Mouse (Mus musculus) T-cell, adult 66 days (primary cell): ENCODE measurements around the gene Map3k5. TPM values are rescaled to one million over a fixed set of nuclear protein-coding genes. Genes with fewer than 3 reads are reported as not detected.

ENCODE experiments used
- total RNA-seq, 2 experiments: library from RNA; stranded (reverse); gene quantifications; 3 replicates in 1 of 2; 4 replicates in 1 of 2; pipeline ENCODE4 v1.2.4; 2023

Map3k5 gene
- 10 to 100 TPM; 49.0 to 54.1 TPM for total RNA-seq

DNA sequence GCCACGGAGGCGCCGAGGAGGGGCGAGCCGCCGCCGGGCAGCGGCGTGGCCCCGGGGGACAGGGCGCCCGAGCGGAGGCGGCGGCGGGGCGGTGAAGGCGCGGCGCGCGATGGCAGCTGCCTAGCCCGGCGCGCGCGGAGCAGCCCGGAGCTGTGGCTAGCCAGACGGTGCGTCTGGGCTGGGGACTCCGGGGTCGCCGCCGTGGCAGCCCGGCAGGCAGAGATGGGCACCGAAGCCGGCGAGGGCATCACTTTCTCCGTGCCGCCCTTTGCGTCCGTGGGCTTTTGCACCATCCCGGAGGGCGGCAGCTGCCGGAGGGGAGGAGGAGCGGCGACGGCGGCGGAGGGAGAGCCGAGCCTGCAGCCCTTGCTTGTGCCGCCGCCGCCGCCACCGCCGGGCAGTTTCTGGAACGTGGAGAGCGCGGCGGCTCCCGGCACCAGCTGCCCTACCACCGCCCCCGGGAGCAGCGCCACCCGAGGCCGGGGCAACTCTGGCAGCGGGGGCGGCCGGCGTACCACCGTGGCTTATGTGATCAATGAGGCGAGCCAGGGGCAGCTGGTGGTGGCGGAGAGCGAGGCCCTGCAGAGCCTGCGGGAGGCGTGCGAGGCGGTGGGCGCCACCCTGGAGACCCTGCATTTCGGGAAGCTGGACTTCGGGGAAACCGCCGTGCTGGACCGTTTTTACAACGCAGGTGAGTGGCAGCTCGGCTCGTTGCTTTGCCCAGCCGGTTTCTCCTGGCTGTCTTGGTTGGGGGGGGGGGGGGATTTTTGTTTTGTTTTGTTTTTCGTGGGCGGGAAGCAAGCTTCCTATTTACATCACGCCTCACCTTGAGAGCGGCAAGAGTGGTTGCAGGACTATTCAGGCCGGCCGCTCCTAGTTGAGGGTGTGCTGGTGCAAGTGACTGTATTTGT lies at the start of gene Map3k5:
Gene Map3k5, plus strand, starts transcription at position 89 of the 911 bp plus-strand sequence.

DNA sequence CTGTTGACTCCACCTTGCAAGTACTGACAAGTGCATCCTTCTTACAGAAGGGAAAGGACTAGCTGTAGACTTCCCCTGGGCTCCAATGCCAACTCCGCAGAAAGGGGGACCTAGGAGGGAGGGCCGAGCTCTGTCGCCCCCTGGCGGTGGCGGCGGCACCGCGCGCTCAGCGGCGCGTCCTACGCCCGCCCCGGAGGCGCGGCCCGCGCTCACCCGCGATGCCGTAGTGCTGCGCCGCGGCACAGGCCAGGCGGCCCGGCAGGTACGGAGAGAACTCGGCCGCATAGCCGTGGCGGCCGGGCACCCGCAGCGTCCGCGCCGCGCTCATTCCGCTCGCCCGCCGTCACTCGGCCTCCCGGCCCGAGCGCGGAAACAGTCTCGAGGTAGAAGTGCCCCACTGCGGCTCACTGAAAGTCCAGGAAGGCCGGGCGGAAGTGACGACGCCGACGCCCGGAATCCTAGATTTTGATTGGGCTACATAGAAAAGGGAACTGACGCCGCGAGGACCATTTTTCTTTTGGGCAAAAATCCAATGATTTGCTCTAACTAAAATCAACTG lies 26.9 kb upstream of the Map3k5 start, which contains the start of gene Pex7:
Gene Pex7, minus strand, starts transcription at position 444 of the 559 bp plus-strand sequence.

DNA sequence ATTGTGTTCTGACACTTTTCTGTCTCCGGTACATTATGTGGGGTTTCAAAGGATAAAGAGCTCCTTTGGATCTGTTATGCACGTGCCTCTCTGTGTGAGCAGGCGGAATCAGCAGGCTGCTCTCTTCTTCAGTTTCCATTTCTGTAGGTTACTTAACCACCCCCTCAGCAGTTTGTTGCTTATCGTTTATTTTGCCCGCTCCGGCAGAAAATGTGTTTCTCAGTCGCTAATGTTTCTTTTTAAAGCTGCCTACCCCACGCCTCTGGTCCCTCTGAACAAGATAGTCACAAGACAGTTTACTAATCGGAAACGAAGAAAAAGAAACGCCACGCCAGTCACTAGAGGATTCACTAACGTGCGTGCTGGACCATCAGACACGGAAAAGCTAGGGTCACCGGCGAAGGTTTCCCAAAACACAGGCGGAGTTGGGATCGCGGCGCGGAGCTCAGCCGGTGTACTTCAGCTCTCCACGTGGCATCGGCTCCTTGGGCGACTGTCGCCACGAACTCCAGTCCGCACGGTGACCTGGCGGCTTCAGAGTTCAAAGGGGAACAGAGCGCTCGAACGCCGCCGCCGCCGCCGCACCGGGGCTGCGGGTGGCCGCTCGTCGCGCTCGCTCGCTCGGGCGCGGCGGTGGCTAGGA lies 214.0 kb downstream of the Map3k5 start, which contains the start of gene Map7:
Gene Map7, plus strand, starts transcription at position 342 of the 643 bp plus-strand sequence.

Other genes starting within 250 kb of the Map3k5 start
- not detected for gene Il20ra, start 221.9 kb upstream of the Map3k5 start, total RNA-seq
- under 1 TPM; 0.41 to 0.56 TPM for gene Slc35d3, start 83.0 kb upstream of the Map3k5 start, total RNA-seq
- gene Pex7, start 26.8 kb upstream of the Map3k5 start, total RNA-seq = 10 to 100 TPM; 13.6 to 14.8 TPM
- gene Map7, start 214.0 kb downstream of the Map3k5 start, total RNA-seq = 1 to 10 TPM; 8.6 to 9.2 TPM